Mouse (Mus musculus) small intestine, adult 10 weeks (tissue): ENCODE data around the gene Gm9611. TPM values are rescaled to one million over a fixed set of nuclear protein-coding genes. Genes with fewer than 3 reads are reported as not detected.

Experiments
- polyA plus RNA-seq: library from polyadenylated mRNA; stranded (reverse); fragments of 350-450 nt; fragmentation: Illumina TruSeq; extraction: RNeasy Lipid Tissue Mini Kit (QIAGEN cat#74804); gene quantifications from one replicate; pipeline ENCODE4 v1.2.3, GENCODE M21; 2014; ENCODE audit warnings: low replicate concordance

Gene Gm9611
- polyA plus RNA-seq: not detected

DNA sequence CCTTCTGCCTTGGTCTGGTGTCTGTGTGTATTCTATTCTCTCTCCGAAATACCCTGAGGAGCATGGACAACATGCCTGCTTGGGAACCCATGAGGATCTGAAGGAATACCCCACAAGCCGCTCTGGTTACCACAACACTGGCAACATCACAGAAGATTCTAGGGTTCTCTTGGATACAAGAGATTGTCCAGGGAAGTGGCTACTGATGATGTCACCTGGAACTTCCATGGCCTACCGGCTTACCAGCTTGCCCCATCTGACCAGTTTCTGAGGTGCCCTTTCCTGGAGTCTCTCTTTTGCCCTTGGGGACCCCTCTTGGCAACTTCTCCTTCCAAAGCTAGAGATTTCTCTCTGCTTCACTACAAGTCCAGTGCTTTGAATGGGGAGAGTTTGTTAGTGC lies at the start of gene Gm9611:
TSS of gene Gm9611 (minus strand) at position 101 of the 400 bp plus-strand sequence.

DNA sequence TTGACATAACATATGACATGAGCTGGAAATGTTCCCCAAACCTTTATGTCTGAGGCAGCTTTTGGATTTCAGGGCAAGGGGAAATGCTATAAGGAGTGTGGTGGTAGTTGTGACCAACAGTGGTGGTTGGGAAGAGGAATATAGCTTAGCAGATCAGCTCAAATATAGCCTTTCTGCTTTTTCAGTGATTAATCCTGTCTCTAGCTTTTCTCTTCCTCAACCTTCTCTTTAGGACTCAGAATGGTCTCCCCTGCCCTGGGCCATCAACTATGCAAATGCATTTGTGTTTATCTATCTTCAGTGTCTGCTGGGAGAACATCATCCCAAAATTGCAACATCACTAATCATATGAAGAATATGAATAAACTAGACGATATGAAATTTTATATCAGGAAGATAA lies 12.8 kb upstream of the Gm9611 start, which contains the start of gene Gm7995:
TSS of gene Gm7995 (plus strand) at position 301 of the 400 bp plus-strand sequence.

DNA sequence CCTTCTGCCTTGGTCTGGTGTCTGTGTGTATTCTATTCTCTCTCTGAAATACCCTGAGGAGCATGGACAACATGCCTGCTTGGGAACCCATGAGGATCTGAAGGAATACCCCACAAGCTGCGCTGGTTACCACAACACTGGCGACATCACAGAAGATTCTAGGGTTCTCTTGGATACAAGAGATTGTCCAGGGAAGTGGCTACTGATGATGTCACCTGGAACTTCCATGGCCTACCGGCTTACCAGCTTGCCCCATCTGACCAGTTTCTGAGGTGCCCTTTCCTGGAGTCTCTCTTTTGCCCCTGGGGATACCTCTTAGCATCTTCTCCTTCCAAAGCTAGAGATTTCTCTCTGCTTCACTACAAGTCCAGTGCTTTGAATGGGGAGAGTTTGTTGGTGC lies 37.2 kb downstream of the Gm9611 start, which contains the start of gene Gm17026:
TSS of gene Gm17026 (minus strand) at position 101 of the 400 bp plus-strand sequence.

Other genes with a start within 250 kb of the Gm9611 start
- not detected for gene Gm7951, start 180.0 kb downstream of the Gm9611 start, polyA plus RNA-seq
- gene Gm17027, start 134.7 kb downstream of the Gm9611 start, polyA plus RNA-seq: not detected
- not detected for gene Gm3573, start 106.6 kb downstream of the Gm9611 start, polyA plus RNA-seq
- gene Gm17026, start 37.3 kb downstream of the Gm9611 start, polyA plus RNA-seq: not detected
- gene Gm7995, start 12.9 kb upstream of the Gm9611 start, polyA plus RNA-seq: not detected
- gene Gm8005, start 142.3 kb upstream of the Gm9611 start, polyA plus RNA-seq: not detected
- gene Gm8011, start 166.5 kb upstream of the Gm9611 start, polyA plus RNA-seq: not detected
- gene Gm8020, start 205.0 kb upstream of the Gm9611 start, polyA plus RNA-seq: not detected
- not detected for gene Gm8024, start 226.9 kb upstream of the Gm9611 start, polyA plus RNA-seq